Mouse (Mus musculus) cerebral cortex, adult 2 months (tissue): ENCODE data around the gene Erbb2.

Experiments used
- whole genome bisulfite sequencing: fragments of 180-500 bp; shearing (Covaris S2); methylation state at CpG from one replicate; pipeline ENCODE4 v1.1.7; 2018; 5-methylcytosine and 5-hydroxymethylcytosine counted together

The Erbb2 gene

GRCm38 (mm10) chr11:98412273-98412796 is at the start of gene Erbb2:
TSS of gene Erbb2 (plus strand) at chr11:98412470.
- WGBS, result under 1% methylated on average over 49 of the region's 49 CpGs

- 83% methylated on average over 5 of the region's 5 CpGs for WGBS
Observed at GRCm38 (mm10) chr11:98363817-98364216, 48.5 kb upstream of the Erbb2 start.

- 97% methylated on average over 5 of the region's 5 CpGs for WGBS
Observed at GRCm38 (mm10) chr11:98364410-98364809, 47.9 kb upstream of the Erbb2 start.

- WGBS, result 60% methylated on average over 10 of the region's 10 CpGs
Observed at GRCm38 (mm10) chr11:98366290-98366689, 46.0 kb upstream of the Erbb2 start.

GRCm38 (mm10) chr11:98367171-98367862 is 45.0 kb upstream of the Erbb2 start:
- 41% methylated on average over 10 of the region's 10 CpGs for WGBS

- WGBS, result 65% methylated on average over 7 of the region's 7 CpGs
Observed at GRCm38 (mm10) chr11:98367863-98368186, 44.4 kb upstream of the Erbb2 start.

- 35% methylated on average over 6 of the region's 6 CpGs for WGBS
Observed at GRCm38 (mm10) chr11:98369337-98369736, 42.9 kb upstream of the Erbb2 start.

- whole genome bisulfite sequencing, result 64% methylated on average over 2 of the region's 2 CpGs
Observed at GRCm38 (mm10) chr11:98370588-98370987, 41.7 kb upstream of the Erbb2 start.

GRCm38 (mm10) chr11:98371556-98372240 is 40.6 kb upstream of the Erbb2 start:
- 53% methylated on average over 10 of the region's 10 CpGs for WGBS

GRCm38 (mm10) chr11:98372406-98372805 is 39.9 kb upstream of the Erbb2 start:
- 19% methylated on average over 2 of the region's 2 CpGs for WGBS

- WGBS, result 64% methylated on average over 6 of the region's 6 CpGs
Observed at GRCm38 (mm10) chr11:98373244-98373643, 39.0 kb upstream of the Erbb2 start.

- WGBS, result 88% methylated on average over 8 of the region's 8 CpGs
Observed at GRCm38 (mm10) chr11:98374266-98374665, 38.0 kb upstream of the Erbb2 start.

- WGBS, result 49% methylated on average over 5 of the region's 5 CpGs
Observed at GRCm38 (mm10) chr11:98376756-98377155, 35.5 kb upstream of the Erbb2 start.

GRCm38 (mm10) chr11:98377787-98378186 is 34.5 kb upstream of the Erbb2 start:
- WGBS, result 82% methylated on average over 11 of the region's 11 CpGs

- WGBS, result 85% methylated on average over 7 of the region's 7 CpGs
Observed at GRCm38 (mm10) chr11:98379379-98379778, 32.9 kb upstream of the Erbb2 start.

GRCm38 (mm10) chr11:98380106-98380505 is 32.2 kb upstream of the Erbb2 start:
- 67% methylated on average over 6 of the region's 6 CpGs for WGBS

GRCm38 (mm10) chr11:98381651-98382050 is 30.6 kb upstream of the Erbb2 start:
- 88% methylated on average over 2 of the region's 2 CpGs for WGBS

GRCm38 (mm10) chr11:98382405-98382804 is 29.9 kb upstream of the Erbb2 start:
- WGBS, result 73% methylated on average over 2 of the region's 2 CpGs

GRCm38 (mm10) chr11:98383261-98384030 is 28.8 kb upstream of the Erbb2 start, which contains the start of gene Tcap:
TSS of gene Tcap (plus strand) at chr11:98383811.
- WGBS, result 50% methylated on average over 14 of the region's 14 CpGs

GRCm38 (mm10) chr11:98384216-98384615 is 28.1 kb upstream of the Erbb2 start:
- WGBS, result 78% methylated on average over 20 of the region's 20 CpGs

- 50% methylated on average over 8 of the region's 8 CpGs for WGBS
Observed at GRCm38 (mm10) chr11:98384721-98385637, 27.3 kb upstream of the Erbb2 start.
